Mouse (Mus musculus): ENCODE measurements around the gene Pex14.
A peak's percentile ranks its signal among the peaks of the same experiment; 100 is the strongest.
"Not testable (repeated sequence)": the region's sequence is repeated elsewhere in the genome, so short reads cannot be mapped to it uniquely, and the experiment has no call there.

Gene Pex14

GRCm38 (mm10) chr4:149099369-149100017 lies at the start of gene Pex14:
Pex14 (minus strand) TSS chr4:149099876.
- DNase-seq (ENCODE audit: low read depth, low spot score) = peak; percentile 94

- no peak for DNase-seq (ENCODE audit: low read depth, low spot score)
These were observed 49.5 kb upstream of the Pex14 start for GRCm38 (mm10) chr4:149149196-149149595.

- no peak for DNase-seq (ENCODE audit: low read depth, low spot score)
These were observed 48.4 kb upstream of the Pex14 start for GRCm38 (mm10) chr4:149148084-149148483.

GRCm38 (mm10) chr4:149147528-149147927 lies 47.9 kb upstream of the Pex14 start:
- DNase-seq (ENCODE audit: low read depth, low spot score) = no peak

GRCm38 (mm10) chr4:149145151-149145550 lies 45.5 kb upstream of the Pex14 start:
- no peak for DNase-seq (ENCODE audit: low read depth, low spot score)

GRCm38 (mm10) chr4:149144459-149144858 lies 44.8 kb upstream of the Pex14 start:
- DNase-seq (ENCODE audit: low read depth, low spot score) = peak; percentile 85

- no peak for DNase-seq (ENCODE audit: low read depth, low spot score)
These were observed 43.9 kb upstream of the Pex14 start for GRCm38 (mm10) chr4:149143594-149143993.

GRCm38 (mm10) chr4:149138515-149138914 lies 38.8 kb upstream of the Pex14 start:
- DNase-seq (ENCODE audit: low read depth, low spot score) = no peak

GRCm38 (mm10) chr4:149136982-149137770 lies 37.5 kb upstream of the Pex14 start, which contains the start of gene Cenps:
Cenps (minus strand) TSS chr4:149137629.
- DNase-seq (ENCODE audit: low read depth, low spot score) = peak; percentile 97

- no peak for DNase-seq (ENCODE audit: low read depth, low spot score)
These were observed 36.6 kb upstream of the Pex14 start for GRCm38 (mm10) chr4:149136116-149136850.

GRCm38 (mm10) chr4:149133395-149133794 lies 33.7 kb upstream of the Pex14 start:
- DNase-seq (ENCODE audit: low read depth, low spot score) = no peak

- no peak for DNase-seq (ENCODE audit: low read depth, low spot score)
These were observed 32.3 kb upstream of the Pex14 start for GRCm38 (mm10) chr4:149131789-149132565.

- DNase-seq (ENCODE audit: low read depth, low spot score) = no peak
These were observed 31.5 kb upstream of the Pex14 start for GRCm38 (mm10) chr4:149131021-149131752.

GRCm38 (mm10) chr4:149128467-149128866 lies 28.8 kb upstream of the Pex14 start:
- DNase-seq (ENCODE audit: low read depth, low spot score) = no peak

- DNase-seq (ENCODE audit: low read depth, low spot score) = no peak
These were observed 27.0 kb upstream of the Pex14 start, which contains the start of gene Cort for GRCm38 (mm10) chr4:149126663-149127062. Cort (minus strand) TSS chr4:149126763.

GRCm38 (mm10) chr4:149126115-149126509 lies 26.4 kb upstream of the Pex14 start:
- no peak for DNase-seq (ENCODE audit: low read depth, low spot score)

- peak; percentile 94 for DNase-seq (ENCODE audit: low read depth, low spot score)
These were observed 25.9 kb upstream of the Pex14 start for GRCm38 (mm10) chr4:149125341-149126114.

- DNase-seq (ENCODE audit: low read depth, low spot score) = peak; percentile 82
These were observed 23.8 kb upstream of the Pex14 start for GRCm38 (mm10) chr4:149123432-149123831.

- not testable (repeated sequence) for DNase-seq (ENCODE audit: low read depth, low spot score)
These were observed 20.4 kb upstream of the Pex14 start for GRCm38 (mm10) chr4:149119978-149120562.
